Mouse (Mus musculus) midbrain, embryonic 14.5 days (tissue): ENCODE measurements around the gene Cygb. TPM values are rescaled to one million over a fixed set of nuclear protein-coding genes. Genes with fewer than 3 reads are reported as not detected.
A peak's percentile ranks its signal among the peaks of the same experiment; 100 is the strongest.

ENCODE experiments used
- ATAC-seq: fragments of 200-750 bp; cut with Nextera tagmentation; 2 replicates; pipeline ENCODE4 v1.8.0; 2017; ENCODE audit warnings: moderate number of reproducible peaks, moderate library complexity; ENCODE audit not compliant: low FRiP score, low TSS enrichment
- DNase-seq: peaks from one replicate; pipeline ENCODE4 v3.0.0-alpha.2; 2015
- H3K27ac ChIP-seq: fragments of 300-500 bp; sonication (generic); replicated peaks from 2 replicates; pipeline ENCODE4 v1.5.1; 2014; ENCODE audit warnings: mild to moderate bottlenecking, low read depth, low read length, moderate library complexity
- H3K27me3 ChIP-seq: fragments of 300-500 bp; sonication (generic); 2 replicates; pipeline ENCODE4 v1.6.1; 2014; ENCODE audit warnings: low read length, control low read depth, mixed read lengths; ENCODE audit not compliant: control insufficient read depth, insufficient read depth
- H3K36me3 ChIP-seq: fragments of 300-500 bp; sonication (generic); 2 replicates; pipeline ENCODE4 v1.6.1; 2014; ENCODE audit warnings: low read length, control low read depth; ENCODE audit not compliant: control insufficient read depth, insufficient read depth
- H3K4me1 ChIP-seq: fragments of 300-500 bp; sonication (generic); 2 replicates; pipeline ENCODE4 v1.6.1; 2014; ENCODE audit warnings: mild to moderate bottlenecking, antibody characterized with exemption, low read length, control low read depth; ENCODE audit not compliant: control insufficient read depth, insufficient read depth
- H3K4me2 ChIP-seq: fragments of 300-500 bp; sonication (generic); 2 replicates; pipeline ENCODE4 v1.6.1; 2014; ENCODE audit warnings: mild to moderate bottlenecking, low read length, moderate library complexity
- H3K4me3 ChIP-seq: fragments of 300-500 bp; sonication (generic); replicated peaks from 2 replicates; pipeline ENCODE4 v1.5.1; 2014; ENCODE audit warnings: low read depth, low read length
- H3K9ac ChIP-seq: fragments of 300-500 bp; sonication (generic); replicated peaks from 2 replicates; pipeline ENCODE4 v1.6.1; 2014; ENCODE audit warnings: mild to moderate bottlenecking, low read length, moderate library complexity
- H3K9me3 ChIP-seq: fragments of 300-500 bp; sonication (generic); 2 replicates; pipeline ENCODE4 v1.6.1; 2016; ENCODE audit warnings: low read length, control low read depth, mixed read lengths; ENCODE audit not compliant: control insufficient read depth
- WGBS: fragments of 180-500 bp; shearing (Covaris S2); extraction: QIAGEN DNeasy Blood & Tissue Kit; methylation state at CpG from one replicate; pipeline ENCODE4 v1.1.7; 2014; 5-methylcytosine and 5-hydroxymethylcytosine counted together
- polyA plus RNA-seq: library from polyadenylated mRNA; unstranded; fragments of >200 nt; fragmentation: Nextera tagmentation; extraction: Ambion mirVana; gene quantifications from 2 replicates; pipeline ENCODE4 v1.2.1, GENCODE M21; 2014

The Cygb gene
- polyA plus RNA-seq, 1 experiment from 2014 or later = 19.1 TPM

DNA sequence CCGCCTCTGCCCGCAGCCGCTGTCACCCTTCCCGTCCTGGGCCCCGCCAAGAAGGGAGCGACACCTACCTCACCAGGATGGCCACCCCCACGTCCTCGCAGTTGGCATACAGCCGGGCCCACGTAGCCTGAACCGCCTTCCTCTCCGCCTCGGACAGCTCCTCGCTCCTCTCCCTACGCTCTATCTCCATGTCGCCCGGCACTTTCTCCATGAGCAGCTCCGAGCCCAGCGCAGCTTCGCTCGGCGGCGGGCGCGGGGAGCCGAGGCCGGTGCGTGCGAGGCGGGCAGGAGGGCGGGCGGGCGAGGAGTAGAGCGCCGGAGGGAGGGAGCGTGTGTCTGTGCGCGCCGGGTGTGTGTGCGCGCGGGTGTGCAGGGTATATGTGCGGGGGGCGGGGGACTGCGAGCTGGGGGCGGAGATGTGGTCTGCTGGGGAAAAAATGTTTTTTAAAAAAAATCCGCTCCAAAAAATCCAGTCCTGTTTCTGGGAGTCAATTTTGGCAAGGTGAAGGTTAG, 348 bp downstream of the Cygb start:
- H3K4me1 ChIP-seq = peaks cover 14% of the 10 kb centered on the region; the same call in 1 of the 2 replicates
- H3K36me3 ChIP-seq = 0 out of 2 replicates have a peak, but pooled peaks cover 5% of the 10 kb centered on the region
- H3K27ac ChIP-seq = peak overlapping the region; percentile 28; the same call in 1 of the 2 replicates
- ATAC-seq = no peak
- WGBS = under 1% methylated on average over 47 of the region's 47 CpGs
- peaks cover 19% of the 10 kb centered on the region; the same call in 1 of the 2 replicates for H3K27me3 ChIP-seq
- H3K4me2 ChIP-seq = peak overlapping the region; percentile 94
- H3K9me3 ChIP-seq = no peaks in the 10 kb centered on the region
- peak overlapping the region; percentile 57 for H3K4me3 ChIP-seq
- DNase-seq = peak; percentile 79
- H3K9ac ChIP-seq = peak overlapping the region; percentile 78

GRCm38 (mm10) chr11:116653234-116653633, 879 bp downstream of the Cygb start, which contains the start of gene Prcd:
Gene Prcd (plus strand): TSS chr11:116653534.
- Histone ChIP-seq H3K4me3 (peak within 1 kb of the TSS; percentile 57), H3K36me3 (0 out of 2 replicates have a peak, but pooled peaks cover 5% of the 10 kb centered on the region), H3K9me3 (no peaks in the 10 kb centered on the region), H3K27ac (peak within 1 kb of the TSS; percentile 28; the same call in 1 of the 2 replicates), H3K9ac (peak within 1 kb of the TSS; percentile 78), H3K27me3 (peaks cover 19% of the 10 kb centered on the region; the same call in 1 of the 2 replicates), H3K4me2 (peak within 1 kb of the TSS; percentile 94), H3K4me1 (peaks cover 12% of the 10 kb centered on the region; the same call in 1 of the 2 replicates)
- no peak for ATAC-seq
- WGBS = 5% methylated on average over 10 of the region's 10 CpGs
- no peak for DNase-seq

- Histone ChIP-seq H3K4me2 (peak overlapping the region; percentile 94), H3K27ac (no peak overlapping the region), H3K36me3 (0 out of 2 replicates have a peak, but pooled peaks cover 5% of the 10 kb centered on the region), H3K4me3 (peak overlapping the region; percentile 57), H3K9me3 (no peaks in the 10 kb centered on the region), H3K9ac (peak overlapping the region; percentile 78; the same call in 1 of the 2 replicates), H3K27me3 (peaks cover 19% of the 10 kb centered on the region; the same call in 1 of the 2 replicates), H3K4me1 (peaks cover 10% of the 10 kb centered on the region; the same call in 1 of the 2 replicates)
- ATAC-seq (no peak), DNase-seq (no peak)
- 62% methylated on average over 25 of the region's 25 CpGs for WGBS
Observed at GRCm38 (mm10) chr11:116652330-116653098, 1.6 kb downstream of the Cygb start.

DNA sequence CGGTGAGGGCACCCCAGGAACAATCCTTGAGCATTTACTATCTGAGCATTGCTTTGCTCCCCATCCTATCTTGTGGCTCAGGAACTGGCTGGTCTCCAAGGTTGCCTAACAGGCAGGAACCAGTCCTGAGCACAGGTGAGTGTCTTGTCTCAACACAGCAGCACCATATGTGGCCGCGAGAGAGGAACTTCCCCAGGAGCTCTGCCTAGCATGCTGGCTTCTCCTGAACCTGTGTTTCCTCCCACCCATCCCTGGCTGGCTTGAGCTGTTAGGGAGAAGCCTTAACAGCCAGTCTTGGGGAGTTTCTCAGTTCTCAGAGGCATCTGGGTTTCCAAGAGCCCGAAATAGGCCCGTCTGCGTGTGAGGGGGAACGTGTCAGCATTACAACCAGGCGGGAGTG, 2.8 kb downstream of the Cygb start:
- peaks cover 19% of the 10 kb centered on the region; the same call in 1 of the 2 replicates for H3K27me3 ChIP-seq
- H3K27ac ChIP-seq = no peak overlapping the region
- no peaks in the 10 kb centered on the region for H3K9me3 ChIP-seq
- H3K4me3 ChIP-seq = no peak overlapping the region
- H3K4me1 ChIP-seq = peaks cover 10% of the 10 kb centered on the region; the same call in 1 of the 2 replicates
- no peak for DNase-seq
- 85% methylated on average over 8 of the region's 8 CpGs for WGBS
- H3K4me2 ChIP-seq = no peak overlapping the region
- 0 out of 2 replicates have a peak, but pooled peaks cover 5% of the 10 kb centered on the region for H3K36me3 ChIP-seq
- ATAC-seq = no peak
- H3K9ac ChIP-seq = no peak overlapping the region

- H3K9me3 ChIP-seq = no peaks in the 10 kb centered on the region
- no peak for ATAC-seq
- peaks cover 10% of the 10 kb centered on the region; the same call in 1 of the 2 replicates for H3K4me1 ChIP-seq
- 0 out of 2 replicates have a peak, but pooled peaks cover 5% of the 10 kb centered on the region for H3K36me3 ChIP-seq
- no peak overlapping the region for H3K4me3 ChIP-seq
- H3K9ac ChIP-seq = no peak overlapping the region
- DNase-seq = no peak
- H3K4me2 ChIP-seq = no peak overlapping the region
- 85% methylated on average over 8 of the region's 8 CpGs for WGBS
- H3K27ac ChIP-seq = no peak overlapping the region
- peaks cover 19% of the 10 kb centered on the region; the same call in 1 of the 2 replicates for H3K27me3 ChIP-seq
Observed at GRCm38 (mm10) chr11:116650811-116651210, 3.3 kb downstream of the Cygb start.

GRCm38 (mm10) chr11:116649711-116650337, 4.3 kb downstream of the Cygb start:
- Histone ChIP-seq H3K4me3 (no peak overlapping the region), H3K9ac (no peak overlapping the region), H3K27ac (no peak overlapping the region), H3K36me3 (0 out of 2 replicates have a peak, but pooled peaks cover 5% of the 10 kb centered on the region), H3K4me2 (no peak overlapping the region), H3K9me3 (no peaks in the 10 kb centered on the region), H3K4me1 (peaks cover 10% of the 10 kb centered on the region; the same call in 1 of the 2 replicates), H3K27me3 (peaks cover 16% of the 10 kb centered on the region; the same call in 1 of the 2 replicates)
- ATAC-seq = no peak
- 91% methylated on average over 13 of the region's 13 CpGs for WGBS
- DNase-seq = no peak

DNA sequence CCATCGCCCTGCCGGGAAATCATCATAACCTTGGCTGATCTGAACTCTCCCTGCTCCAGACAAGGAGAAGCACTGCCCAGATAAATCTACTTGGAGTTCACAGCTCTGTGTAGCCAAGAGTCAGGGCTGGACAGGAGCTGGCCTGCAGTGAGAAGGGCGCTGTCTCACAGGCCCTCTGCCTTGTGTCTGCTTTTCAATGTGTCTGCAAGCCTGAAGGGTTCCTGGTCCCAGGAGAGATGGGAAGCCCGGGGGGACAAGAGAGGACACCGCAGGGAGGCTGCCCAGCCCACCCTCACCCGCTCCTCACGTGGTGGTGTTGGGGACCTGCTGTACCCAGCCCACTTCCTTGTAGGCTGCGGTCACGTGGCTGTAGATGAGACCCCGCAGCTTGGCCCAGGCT, 5.1 kb downstream of the Cygb start:
- Histone ChIP-seq H3K4me3 (no peak overlapping the region), H3K27ac (no peak overlapping the region), H3K9ac (no peak overlapping the region), H3K36me3 (0 out of 2 replicates have a peak, but pooled peaks cover 5% of the 10 kb centered on the region), H3K4me2 (no peak overlapping the region), H3K9me3 (no peaks in the 10 kb centered on the region), H3K4me1 (peaks cover 12% of the 10 kb centered on the region), H3K27me3 (peaks cover 8% of the 10 kb centered on the region; the same call in 1 of the 2 replicates)
- DNase-seq = no peak
- WGBS = 72% methylated on average over 10 of the region's 10 CpGs
- ATAC-seq = no peak

DNA sequence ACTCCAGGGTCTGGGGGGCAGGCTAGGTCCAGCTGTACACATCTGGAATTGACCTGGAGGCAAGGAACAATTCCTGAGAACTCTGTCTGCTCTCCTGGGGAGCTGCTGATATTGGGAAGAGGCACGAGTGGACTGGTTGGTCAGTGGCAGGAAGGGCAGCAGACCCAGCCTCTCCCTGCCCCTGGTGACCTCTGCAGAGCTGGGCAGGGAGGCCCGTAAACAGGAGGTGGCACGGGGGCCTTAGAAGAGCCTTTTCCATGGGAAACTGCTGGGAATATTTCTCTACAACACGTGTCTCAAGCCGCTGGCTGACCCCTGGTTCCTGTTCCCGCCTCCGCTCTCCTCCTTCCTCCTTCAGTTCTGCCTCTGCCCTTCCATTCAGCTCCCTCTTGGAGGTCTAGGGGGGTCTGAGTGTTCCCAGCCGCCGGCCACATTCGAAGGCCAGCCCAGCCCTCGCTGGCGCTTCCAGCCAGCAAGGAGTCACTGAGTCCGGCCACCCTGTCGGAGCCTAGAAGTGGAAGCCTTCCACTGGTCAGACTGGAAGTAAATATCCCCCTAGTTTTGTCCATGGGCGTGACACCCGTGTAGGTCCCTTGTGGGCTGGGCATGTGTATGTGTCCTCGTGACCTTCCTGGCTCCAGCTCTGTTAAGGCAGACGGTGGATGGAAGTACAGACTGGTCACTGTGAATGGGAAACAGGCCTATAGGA, 5.7 kb downstream of the Cygb start:
- no peak overlapping the region for H3K27ac ChIP-seq
- H3K27me3 ChIP-seq = peaks cover 8% of the 10 kb centered on the region; the same call in 1 of the 2 replicates
- no peak overlapping the region for H3K9ac ChIP-seq
- H3K4me1 ChIP-seq = peaks cover 17% of the 10 kb centered on the region
- no peak overlapping the region for H3K4me2 ChIP-seq
- H3K4me3 ChIP-seq = no peak overlapping the region
- ATAC-seq (no peak), DNase-seq (no peak)
- 0 out of 2 replicates have a peak, but pooled peaks cover 5% of the 10 kb centered on the region for H3K36me3 ChIP-seq
- 65% methylated on average over 18 of the region's 18 CpGs for WGBS
- H3K9me3 ChIP-seq = no peaks in the 10 kb centered on the region
